Mouse (Mus musculus) testis, adult 2 months (tissue): ENCODE data around the gene Arhgef3. TPM values are rescaled to one million over a fixed set of nuclear protein-coding genes. Genes with fewer than 3 reads are reported as not detected.

Source experiments
- H3K27ac ChIP-seq: fragments of 200-500 bp; 2 replicates; pipeline ENCODE4 v1.5.1; 2012; ENCODE audit warnings: low read depth, low read length; ENCODE audit not compliant: control insufficient read depth, insufficient read depth
- H3K27me3 ChIP-seq: fragments of 200-500 bp; 2 replicates; pipeline ENCODE4 v1.6.1; 2012; ENCODE audit warnings: mild to moderate bottlenecking, low read length, moderate library complexity; ENCODE audit not compliant: control insufficient read depth, insufficient read depth
- H3K36me3 ChIP-seq: fragments of 200-500 bp; 2 replicates; pipeline ENCODE4 v1.6.1; 2012; ENCODE audit warnings: mild to moderate bottlenecking, low read length; ENCODE audit not compliant: control insufficient read depth, insufficient read depth
- H3K4me1 ChIP-seq: fragments of 200-500 bp; 2 replicates; pipeline ENCODE4 v1.6.1; 2012; ENCODE audit warnings: low read length; ENCODE audit not compliant: control insufficient read depth, insufficient read depth
- H3K4me3 ChIP-seq: fragments of 200-500 bp; 2 replicates; pipeline ENCODE4 v1.5.1; 2012; ENCODE audit warnings: low read depth, mild to moderate bottlenecking, low read length, moderate library complexity, mixed read lengths; ENCODE audit not compliant: control insufficient read depth
- CTCF ChIP-seq: fragments of 200-500 bp; IDR thresholded peaks from 2 replicates; pipeline ENCODE4 v1.5.1; 2012; ENCODE audit warnings: low read depth, mild to moderate bottlenecking, inconsistent platforms, low read length, moderate library complexity; ENCODE audit not compliant: control insufficient read depth, insufficient read depth, insufficient replicate concordance
- POLR2A ChIP-seq: fragments of 200-500 bp; IDR thresholded peaks from 2 replicates; pipeline ENCODE4 v1.6.1; 2012; ENCODE audit warnings: low read depth, mild to moderate bottlenecking, inconsistent platforms, low read length, moderate library complexity; ENCODE audit not compliant: control insufficient read depth
- polyA plus RNA-seq: library from polyadenylated mRNA; depleted of rRNA; stranded (reverse); fragments of >200 nt; gene quantifications from 2 replicates; pipeline ENCODE4 v1.2.3, GENCODE M21; 2012

Gene Arhgef3
- polyA plus RNA-seq, 1 experiment = 7.7 TPM

DNA sequence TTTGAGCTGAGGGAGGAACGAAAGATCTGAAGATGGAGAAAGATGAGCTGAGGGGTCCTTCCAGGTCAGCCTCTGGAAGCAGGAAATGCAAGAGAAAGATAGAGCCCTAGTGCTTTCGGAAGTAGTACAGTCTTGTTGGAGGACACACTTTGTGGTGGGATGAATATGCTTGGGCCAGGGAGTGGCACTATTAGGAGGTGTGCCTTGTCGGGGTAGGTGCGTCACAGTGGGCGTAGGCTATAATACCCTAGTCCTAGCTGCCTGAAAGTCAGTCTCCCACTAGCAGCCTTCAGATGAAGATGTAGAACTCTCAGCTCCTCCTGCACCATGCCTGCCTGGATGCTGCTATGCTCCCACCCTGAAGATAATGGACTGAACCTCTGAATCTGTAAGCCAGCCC is 34.7 kb downstream of the Arhgef3 start:
- TF ChIP-seq POLR2A (no peak), CTCF (no peak)
- Histone ChIP-seq H3K4me1 (peaks cover 6% of the 10 kb centered on the region; the same call in 1 of the 2 replicates), H3K4me3 (no peak overlapping the region), H3K27ac (no peak overlapping the region), H3K27me3 (no peaks in the 10 kb centered on the region), H3K36me3 (no peaks in the 10 kb centered on the region)

DNA sequence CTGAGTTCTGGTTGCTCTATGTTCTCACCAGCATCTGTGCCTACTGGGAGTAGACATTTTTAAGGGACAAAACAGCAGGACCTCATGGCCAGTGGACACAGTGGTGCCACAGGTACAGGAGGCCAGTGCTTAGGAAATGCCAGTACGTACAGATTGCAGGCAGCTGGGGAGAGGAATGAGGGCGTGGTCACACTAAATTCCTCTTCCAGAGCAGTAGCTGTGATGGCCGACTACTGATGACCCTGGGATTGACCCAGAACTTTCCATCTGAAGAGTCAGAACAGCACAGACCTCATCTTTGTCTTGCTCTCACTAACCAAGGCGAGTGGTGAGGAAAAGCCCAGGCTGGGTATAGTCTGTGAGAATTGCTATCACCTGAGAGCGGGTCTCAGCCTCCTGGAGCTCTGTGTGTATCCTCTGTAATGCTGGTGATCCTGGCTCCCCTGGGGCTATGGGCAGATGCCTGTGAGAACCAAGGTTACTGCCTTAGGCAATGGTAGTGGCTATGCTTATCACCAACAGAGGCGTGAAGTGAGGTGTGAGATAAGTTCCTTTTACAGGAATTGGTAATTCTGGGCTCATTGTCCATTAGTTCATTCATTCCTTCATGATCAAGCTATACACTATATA is 35.4 kb downstream of the Arhgef3 start:
- H3K36me3 ChIP-seq = no peaks in the 10 kb centered on the region
- TF ChIP-seq POLR2A (no peak), CTCF (no peak)
- no peak overlapping the region for H3K27ac ChIP-seq
- no peaks in the 10 kb centered on the region for H3K27me3 ChIP-seq
- H3K4me1 ChIP-seq = peaks cover 3% of the 10 kb centered on the region; the same call in 1 of the 2 replicates
- H3K4me3 ChIP-seq = no peak overlapping the region

DNA sequence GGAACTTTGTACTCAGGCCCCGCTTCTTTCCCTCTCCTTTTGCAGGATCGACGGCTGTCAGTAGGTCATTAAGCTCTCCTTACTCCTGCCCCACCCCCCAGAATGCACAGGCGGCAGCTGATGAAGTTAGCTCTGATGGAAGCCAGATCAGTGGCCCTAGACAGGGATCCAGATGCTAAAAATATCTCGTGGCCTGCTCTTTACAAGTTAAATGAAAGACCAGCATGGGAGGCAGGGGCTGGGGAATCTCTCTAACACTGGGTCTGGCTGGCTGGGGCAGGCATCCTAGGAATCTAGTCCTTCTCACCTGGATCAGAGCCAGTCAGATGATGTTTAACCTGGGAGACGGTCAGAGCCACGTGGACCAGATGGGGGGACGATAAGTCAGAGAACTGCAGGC is 36.7 kb downstream of the Arhgef3 start:
- H3K4me1 ChIP-seq = no peaks in the 10 kb centered on the region; the same call in 1 of the 2 replicates
- no peaks in the 10 kb centered on the region for H3K27me3 ChIP-seq
- no peak for TF ChIP-seq POLR2A
- TF ChIP-seq CTCF = no peak
- no peaks in the 10 kb centered on the region for H3K36me3 ChIP-seq
- H3K4me3 ChIP-seq = no peak overlapping the region
- no peak overlapping the region for H3K27ac ChIP-seq

DNA sequence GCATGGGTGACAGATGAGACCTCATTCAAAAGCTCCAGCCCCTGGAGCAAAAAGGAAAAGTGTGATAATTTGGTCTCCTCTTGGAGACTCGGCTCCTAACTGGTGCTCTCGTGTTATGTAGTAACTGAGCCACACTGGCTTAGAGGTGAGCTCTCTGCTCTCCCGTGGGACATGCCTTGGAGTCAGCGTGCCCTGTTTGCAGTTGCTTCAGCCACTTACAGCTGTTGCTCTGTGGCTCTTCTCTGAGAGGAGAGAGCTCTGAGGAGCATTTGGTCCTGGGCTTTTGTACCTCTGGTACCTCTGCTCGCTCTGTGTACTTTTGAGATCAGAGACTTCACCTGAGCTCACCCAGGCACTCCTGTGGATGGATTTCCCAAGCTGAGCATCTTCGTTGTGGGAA is 40.4 kb downstream of the Arhgef3 start:
- TF ChIP-seq CTCF (no peak), POLR2A (no peak)

DNA sequence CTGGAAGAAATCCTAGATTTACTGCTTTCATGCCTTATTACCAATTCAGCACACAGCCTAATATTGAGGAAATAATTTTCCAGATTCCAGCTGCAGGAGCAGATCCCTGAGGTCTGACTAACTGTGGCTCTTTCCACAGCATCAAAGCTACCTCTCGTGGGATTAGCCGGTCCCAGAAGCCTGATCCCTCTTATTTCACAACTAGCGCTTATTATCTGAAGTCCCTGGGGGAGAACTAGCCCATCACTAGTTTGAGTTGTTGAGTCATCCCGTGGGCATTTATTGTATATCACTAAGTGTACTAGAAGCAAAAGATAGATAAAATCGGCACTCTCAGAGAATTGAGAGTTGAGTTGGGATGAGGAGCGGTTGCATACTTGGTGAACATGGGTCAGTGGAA is 41.3 kb downstream of the Arhgef3 start:
- H3K4me3 ChIP-seq = no peak overlapping the region
- TF ChIP-seq CTCF = no peak
- TF ChIP-seq POLR2A = no peak
- no peak overlapping the region for H3K27ac ChIP-seq
- no peaks in the 10 kb centered on the region for H3K27me3 ChIP-seq
- H3K36me3 ChIP-seq = no peaks in the 10 kb centered on the region
- no peaks in the 10 kb centered on the region; the same call in 1 of the 2 replicates for H3K4me1 ChIP-seq

More for the DNA sequence above, 40.4 kb downstream of the Arhgef3 start:
- no peak overlapping the region for H3K4me3 ChIP-seq
- no peaks in the 10 kb centered on the region; the same call in 1 of the 2 replicates for H3K4me1 ChIP-seq
- no peaks in the 10 kb centered on the region for H3K36me3 ChIP-seq
- no peak overlapping the region for H3K27ac ChIP-seq
- no peaks in the 10 kb centered on the region for H3K27me3 ChIP-seq

DNA sequence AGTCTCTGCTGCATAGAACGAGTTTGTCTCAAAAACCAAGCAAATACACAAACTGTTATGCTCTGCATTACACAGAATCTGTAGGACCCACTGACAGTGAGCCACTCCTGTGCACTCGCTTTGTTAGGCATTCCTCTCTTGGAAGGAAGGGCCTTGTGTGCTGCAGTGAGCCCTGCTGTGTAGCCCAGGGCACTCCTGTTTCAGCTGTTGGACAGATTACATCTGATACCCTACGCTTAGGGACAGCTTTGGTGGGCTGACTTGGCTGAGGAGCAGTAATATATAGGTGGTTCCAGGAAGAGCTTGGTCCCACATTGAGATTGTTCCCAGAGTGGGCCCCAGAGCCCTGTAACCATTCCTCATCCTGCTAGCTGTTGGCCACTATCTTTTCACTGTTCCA is 43.4 kb downstream of the Arhgef3 start:
- Histone ChIP-seq H3K36me3 (no peaks in the 10 kb centered on the region), H3K27me3 (no peaks in the 10 kb centered on the region), H3K4me3 (no peak overlapping the region), H3K4me1 (no peaks in the 10 kb centered on the region), H3K27ac (no peak overlapping the region)
- no peak for TF ChIP-seq CTCF
- TF ChIP-seq POLR2A = no peak

DNA sequence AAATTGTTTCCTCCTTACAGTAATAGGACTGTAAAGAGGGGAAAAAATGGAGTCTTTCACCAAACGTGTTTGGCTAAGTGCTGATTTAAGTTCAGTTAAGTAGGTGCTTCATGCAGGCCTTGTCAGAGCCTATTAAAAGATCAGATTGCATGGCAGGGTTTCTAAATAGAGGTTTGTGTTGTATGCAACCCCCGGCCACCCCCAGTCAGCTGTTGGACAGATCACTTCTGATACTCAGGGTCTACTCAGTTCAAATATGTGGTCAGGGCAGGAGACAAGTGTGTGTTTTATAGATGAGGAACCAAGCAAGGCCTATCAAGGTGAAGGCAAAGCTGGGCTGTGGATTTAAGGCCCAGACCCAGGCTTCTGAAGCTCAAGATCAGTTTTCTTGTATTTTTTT is 44.1 kb downstream of the Arhgef3 start:
- Histone ChIP-seq H3K4me3 (no peak overlapping the region), H3K27ac (no peak overlapping the region), H3K36me3 (no peaks in the 10 kb centered on the region), H3K27me3 (no peaks in the 10 kb centered on the region), H3K4me1 (no peaks in the 10 kb centered on the region)
- TF ChIP-seq CTCF (no peak), POLR2A (no peak)
